Mouse (Mus musculus): ENCODE results near the gene Gm3336. TPM values are rescaled to one million over a fixed set of nuclear protein-coding genes. Genes with fewer than 3 reads are reported as not detected.
A peak's percentile ranks its signal among the peaks of the same experiment; 100 is the strongest.

Gm3336 gene
- polyA plus RNA-seq, 1 experiment from 2014 or later, result 2.8 TPM

- H3K9ac ChIP-seq (ENCODE audit: low read depth, low read length), result no peak overlapping the region
Observed at GRCm38 (mm10) chr8:70674716-70675115, 43.6 kb upstream of the Gm3336 start.

GRCm38 (mm10) chr8:70675336-70675735 lies 43.0 kb upstream of the Gm3336 start:
- 71% methylated on average over 1 of the region's 1 CpGs for WGBS
- H3K27ac ChIP-seq (ENCODE audit: low read depth, low read length), result peak overlapping the region; percentile 95; the same call in 1 of the 2 replicates
- H3K4me3 ChIP-seq (ENCODE audit: low read depth, low read length), result no peak overlapping the region
- no peak for ATAC-seq
- no peak overlapping the region for H3K9ac ChIP-seq (ENCODE audit: low read depth, low read length)
- peaks cover 8% of the 10 kb centered on the region; the same call in 1 of the 2 replicates for H3K36me3 ChIP-seq (ENCODE audit: control insufficient read depth, insufficient read depth)
- TF ChIP-seq CTCF (IDR thresholded peaks at IDR 0.05; ENCODE audit: low read depth), result no peak
- H3K27me3 ChIP-seq (replicated peaks; ENCODE audit: control insufficient read depth, insufficient read depth, low read length), result no peaks in the 10 kb centered on the region
- no peak overlapping the region for H3K4me2 ChIP-seq (replicated peaks; ENCODE audit: low read depth)
- no peaks in the 10 kb centered on the region for H3K9me3 ChIP-seq (ENCODE audit: control insufficient read depth)
- H3K4me1 ChIP-seq (replicated peaks; ENCODE audit: control insufficient read depth, insufficient read depth, low read length), result peaks cover 8% of the 10 kb centered on the region; the same call in 1 of the 2 replicates

More at GRCm38 (mm10) chr8:70674716-70675115, 43.6 kb upstream of the Gm3336 start:
- peak overlapping the region; percentile 95 for H3K27ac ChIP-seq (ENCODE audit: low read depth, low read length)
- peak overlapping the region; percentile 66; the same call in 1 of the 2 replicates for H3K4me2 ChIP-seq (replicated peaks; ENCODE audit: low read depth)
- no peaks in the 10 kb centered on the region for H3K9me3 ChIP-seq (ENCODE audit: control insufficient read depth)
- no peak overlapping the region for H3K4me3 ChIP-seq (ENCODE audit: low read depth, low read length)
- peaks cover 8% of the 10 kb centered on the region; the same call in 1 of the 2 replicates for H3K4me1 ChIP-seq (replicated peaks; ENCODE audit: control insufficient read depth, insufficient read depth, low read length)
- WGBS, result 48% methylated on average over 4 of the region's 4 CpGs
- TF ChIP-seq CTCF (IDR thresholded peaks at IDR 0.05; ENCODE audit: low read depth), result no peak
- no peak for ATAC-seq
- peaks cover 8% of the 10 kb centered on the region; the same call in 1 of the 2 replicates for H3K36me3 ChIP-seq (ENCODE audit: control insufficient read depth, insufficient read depth)
- no peaks in the 10 kb centered on the region for H3K27me3 ChIP-seq (replicated peaks; ENCODE audit: control insufficient read depth, insufficient read depth, low read length)

GRCm38 (mm10) chr8:70677451-70678080 lies 40.8 kb upstream of the Gm3336 start:
- Histone ChIP-seq H3K4me3 (ENCODE audit: low read depth, low read length) (no peak overlapping the region), H3K27me3 (replicated peaks; ENCODE audit: control insufficient read depth, insufficient read depth, low read length) (no peaks in the 10 kb centered on the region), H3K4me1 (replicated peaks; ENCODE audit: control insufficient read depth, insufficient read depth, low read length) (peaks cover 13% of the 10 kb centered on the region), H3K36me3 (ENCODE audit: control insufficient read depth, insufficient read depth) (peaks cover 8% of the 10 kb centered on the region; the same call in 1 of the 2 replicates), H3K4me2 (replicated peaks; ENCODE audit: low read depth) (no peak overlapping the region), H3K9me3 (ENCODE audit: control insufficient read depth) (no peaks in the 10 kb centered on the region), H3K27ac (ENCODE audit: low read depth, low read length) (no peak overlapping the region), H3K9ac (ENCODE audit: low read depth, low read length) (no peak overlapping the region)
- 89% methylated on average over 15 of the region's 15 CpGs for WGBS
- ATAC-seq, result no peak
- no peak for TF ChIP-seq CTCF (IDR thresholded peaks at IDR 0.05; ENCODE audit: low read depth)

- H3K4me1 ChIP-seq (replicated peaks; ENCODE audit: control insufficient read depth, insufficient read depth, low read length), result peaks cover 14% of the 10 kb centered on the region
- TF ChIP-seq CTCF (IDR thresholded peaks at IDR 0.05; ENCODE audit: low read depth), result no peak
- H3K4me3 ChIP-seq (ENCODE audit: low read depth, low read length), result no peak overlapping the region
- no peak overlapping the region for H3K4me2 ChIP-seq (replicated peaks; ENCODE audit: low read depth)
- no peak for ATAC-seq
- H3K36me3 ChIP-seq (ENCODE audit: control insufficient read depth, insufficient read depth), result peaks cover 8% of the 10 kb centered on the region; the same call in 1 of the 2 replicates
- peak overlapping the region; percentile 75; the same call in 1 of the 2 replicates for H3K27ac ChIP-seq (ENCODE audit: low read depth, low read length)
- no peaks in the 10 kb centered on the region for H3K27me3 ChIP-seq (replicated peaks; ENCODE audit: control insufficient read depth, insufficient read depth, low read length)
- H3K9ac ChIP-seq (ENCODE audit: low read depth, low read length), result no peak overlapping the region
- H3K9me3 ChIP-seq (ENCODE audit: control insufficient read depth), result no peaks in the 10 kb centered on the region
Observed at GRCm38 (mm10) chr8:70678679-70679078, 39.7 kb upstream of the Gm3336 start.

GRCm38 (mm10) chr8:70679404-70679803 lies 38.9 kb upstream of the Gm3336 start:
- Histone ChIP-seq H3K4me2 (replicated peaks; ENCODE audit: low read depth) (no peak overlapping the region), H3K4me1 (replicated peaks; ENCODE audit: control insufficient read depth, insufficient read depth, low read length) (peaks cover 14% of the 10 kb centered on the region), H3K9ac (ENCODE audit: low read depth, low read length) (no peak overlapping the region), H3K9me3 (ENCODE audit: control insufficient read depth) (no peaks in the 10 kb centered on the region), H3K4me3 (ENCODE audit: low read depth, low read length) (no peak overlapping the region), H3K36me3 (ENCODE audit: control insufficient read depth, insufficient read depth) (peaks cover 8% of the 10 kb centered on the region; the same call in 1 of the 2 replicates), H3K27me3 (replicated peaks; ENCODE audit: control insufficient read depth, insufficient read depth, low read length) (no peaks in the 10 kb centered on the region), H3K27ac (ENCODE audit: low read depth, low read length) (peak overlapping the region; percentile 75)
- ATAC-seq, result peak; percentile 55
- WGBS, result 62% methylated on average over 4 of the region's 4 CpGs
- no peak for TF ChIP-seq CTCF (IDR thresholded peaks at IDR 0.05; ENCODE audit: low read depth)

GRCm38 (mm10) chr8:70680039-70680438 lies 38.3 kb upstream of the Gm3336 start:
- 72% methylated on average over 3 of the region's 3 CpGs for WGBS
- ATAC-seq, result peak; percentile 57

More at GRCm38 (mm10) chr8:70680039-70680438, 38.3 kb upstream of the Gm3336 start:
- Histone ChIP-seq H3K9ac (ENCODE audit: low read depth, low read length) (no peak overlapping the region), H3K36me3 (ENCODE audit: control insufficient read depth, insufficient read depth) (peaks cover 8% of the 10 kb centered on the region; the same call in 1 of the 2 replicates), H3K4me3 (ENCODE audit: low read depth, low read length) (no peak overlapping the region), H3K27me3 (replicated peaks; ENCODE audit: control insufficient read depth, insufficient read depth, low read length) (no peaks in the 10 kb centered on the region), H3K4me1 (replicated peaks; ENCODE audit: control insufficient read depth, insufficient read depth, low read length) (peaks cover 7% of the 10 kb centered on the region; the same call in 1 of the 2 replicates), H3K27ac (ENCODE audit: low read depth, low read length) (peak overlapping the region; percentile 75), H3K4me2 (replicated peaks; ENCODE audit: low read depth) (no peak overlapping the region), H3K9me3 (ENCODE audit: control insufficient read depth) (no peaks in the 10 kb centered on the region)
- TF ChIP-seq CTCF (IDR thresholded peaks at IDR 0.05; ENCODE audit: low read depth), result no peak
